Mouse (Mus musculus) thymus, adult 2 months (tissue): ENCODE measurements around the gene P2ry6.

Experiments
- CTCF ChIP-seq: fragments of 200-500 bp; IDR thresholded peaks from 2 replicates; pipeline ENCODE4 v1.5.1; 2012; ENCODE audit warnings: mild to moderate bottlenecking, control low read depth, low read length, moderate library complexity, borderline replicate concordance; ENCODE audit not compliant: control insufficient read depth, poor library complexity, insufficient read depth; ENCODE audit errors: extremely low read depth
- POLR2A ChIP-seq: fragments of 200-500 bp; IDR thresholded peaks from 2 replicates; pipeline ENCODE4 v1.6.1; 2012; ENCODE audit warnings: mild to moderate bottlenecking, low read length, control low read depth, moderate library complexity; ENCODE audit not compliant: control insufficient read depth, poor library complexity, insufficient read depth; ENCODE audit errors: extremely low read depth

GRCm38 (mm10) chr7:100915204-100915603, 59.2 kb downstream of the P2ry6 start:
- TF ChIP-seq CTCF (no peak), POLR2A (no peak)
